Comparison of ENCODE assay signal across 11 mouse cellular contexts in genomic region chr8:104632486-104632885, GRCm38 (mm10). TPM values are rescaled to one million over a fixed set of nuclear protein-coding genes. Genes with fewer than 3 reads are reported as not detected.
A peak's percentile ranks its signal among the peaks of the same experiment; 100 is the strongest.
DNase-seq lines count a peak whose midpoint lies in the region; ATAC-seq lines count a peak whose summit lies in the region.
"Had no signal": no experiment of that assay in that cellular context is flagged by ENCODE, and none has a peak within 500 bp of the region (broad histone marks: within the 10 kb centered on the region; RNA-seq: fewer than 3 reads in every experiment).

No protein-coding gene starts in this region.

- intact Hi-C loops in left cerebral cortex, postnatal 10 days (cut with DNase I): no loop called here

- H3K27ac ChIP-seq in kidney, embryonic 15.5 days: peak overlapping the region; percentile 37; the same call in 1 of the 2 replicates
- H3K27ac ChIP-seq: embryonic facial prominence, embryonic 13.5 days had no signal

- H3K9ac ChIP-seq in kidney, embryonic 15.5 days: no peak overlapping the region
- H3K9ac ChIP-seq: embryonic facial prominence, embryonic 13.5 days had no signal

- peaks cover 19% of the 10 kb centered on the region; the same call in 1 of the 2 replicates for H3K36me3 ChIP-seq in kidney, embryonic 15.5 days

- H3K9me3 ChIP-seq in kidney, embryonic 15.5 days (replicated peaks): no peaks in the 10 kb centered on the region
- H3K9me3 ChIP-seq: embryonic facial prominence, embryonic 13.5 days had no signal

- ATAC-seq in kidney, embryonic 15.5 days (replicated peaks; ENCODE audit: low FRiP score): no peak
- ATAC-seq in megakaryocyte-erythroid progenitor cell, adult 5-6 weeks (replicated peaks; ENCODE audit: low FRiP score, low TSS enrichment, poor library complexity, severe bottlenecking): no peak

- peaks cover 28% of the 10 kb centered on the region for H3K4me1 ChIP-seq in kidney, embryonic 15.5 days

- H3K4me3 ChIP-seq in kidney, embryonic 15.5 days (replicated peaks): no peak overlapping the region

- peaks cover 16% of the 10 kb centered on the region for H3K27me3 ChIP-seq in kidney, embryonic 15.5 days

- no peak overlapping the region for H3K4me2 ChIP-seq in kidney, embryonic 15.5 days

- 76% methylated on average over 6 of the region's 6 CpGs for WGBS in kidney, embryonic 15.5 days

- no peak for DNase-seq in kidney, postnatal 14 days
- DNase-seq in CD4-positive, CD25-positive, alpha-beta regulatory T cell, adult 2 months (ENCODE audit: low read depth, low spot score): peak; percentile 69
- peak; percentile 18 to 34 for DNase-seq in CD8-positive naive resting alpha-beta T cell, adult 2 months (ENCODE audit: low read depth in 2 of 2, low spot score in 2 of 2)
- DNase-seq in left cerebral cortex, postnatal 10 days (ENCODE audit: extremely low spot score in 1 of 2, low spot score in 2 of 2): peak; percentile 36 to 54
- DNase-seq in cerebellum, postnatal 14 days: no peak
- no peak for DNase-seq in cerebellum, adult 11 months

RNA-seq across cellular contexts. Expression of gene Rrad, which starts 1.4 kb away (rescaled TPM):
- 11.8 and 15.7 TPM in 2 replicates for polyA plus RNA-seq in kidney, embryonic 15.5 days (2015; fragmentation: Nextera tagmentation; extraction: Ambion mirVana)
- total RNA-seq in left cerebral cortex, postnatal 10 days (2021): 1 to 10 TPM; 4.9 to 5.3 TPM
- total RNA-seq in megakaryocyte-erythroid progenitor cell, adult 5-6 weeks (2014; fragmentation: Nextera tagmentation): 1.1 TPM in 1 of 2 replicates, not detected in the other
- total RNA-seq in megakaryocyte-erythroid progenitor cell, adult 5-6 weeks (2017): 0.19 and 0.94 TPM in 2 replicates

RNA-seq across cellular contexts. Expression of gene Cdh16, which starts 8.3 kb away (rescaled TPM):
- 238 and 241 TPM in 2 replicates for polyA plus RNA-seq in kidney, embryonic 15.5 days (2015; fragmentation: Nextera tagmentation; extraction: Ambion mirVana)
- total RNA-seq in left cerebral cortex, postnatal 10 days (2021): not detected
- total RNA-seq in megakaryocyte-erythroid progenitor cell, adult 5-6 weeks (2014; fragmentation: Nextera tagmentation): not detected in 2 replicates
- total RNA-seq in megakaryocyte-erythroid progenitor cell, adult 5-6 weeks (2017): not detected in 2 replicates
- polyA plus RNA-seq: activated CD4-positive, CD25-positive, alpha-beta regulatory T cell, adult 4 months; embryonic facial prominence, embryonic 13.5 days; macrophage had no signal

RNA-seq across cellular contexts. Expression of gene Ciao2b, which starts 9.3 kb away (rescaled TPM):
- polyA plus RNA-seq in kidney, embryonic 15.5 days (2015; fragmentation: Nextera tagmentation; extraction: Ambion mirVana): 104 and 110 TPM in 2 replicates
- total RNA-seq in left cerebral cortex, postnatal 10 days (2021): 10 to 100 TPM; 28.5 to 30.7 TPM
- 51.5 and 66.1 TPM in 2 replicates for total RNA-seq in megakaryocyte-erythroid progenitor cell, adult 5-6 weeks (2014; fragmentation: Nextera tagmentation)
- 26.4 and 27.7 TPM in 2 replicates for total RNA-seq in megakaryocyte-erythroid progenitor cell, adult 5-6 weeks (2017)

RNA-seq across cellular contexts. Expression of gene Pdp2, which starts 41.2 kb away (rescaled TPM):
- 17.8 and 18.7 TPM in 2 replicates for polyA plus RNA-seq in kidney, embryonic 15.5 days (2015; fragmentation: Nextera tagmentation; extraction: Ambion mirVana)
- 10 to 100 TPM; 10.1 to 10.4 TPM for total RNA-seq in left cerebral cortex, postnatal 10 days (2021)
- 8.6 and 9.5 TPM in 2 replicates for total RNA-seq in megakaryocyte-erythroid progenitor cell, adult 5-6 weeks (2014; fragmentation: Nextera tagmentation)
- total RNA-seq in megakaryocyte-erythroid progenitor cell, adult 5-6 weeks (2017): 10.2 and 10.4 TPM in 2 replicates

Comparison
In these comparisons a context has a peak if more than half of its experiments do, and no peak if none do; other contexts are left out.
1. DNase-seq: peak in CD4-positive, CD25-positive, alpha-beta regulatory T cell, adult 2 months (single experiment), CD8-positive naive resting alpha-beta T cell, adult 2 months (2 of 2) and left cerebral cortex, postnatal 10 days (2 of 2); none in kidney, postnatal 14 days (single experiment), cerebellum, postnatal 14 days (0 of 2) and cerebellum, adult 11 months (single experiment).